Mouse (Mus musculus) brain, embryonic 14.5 days (tissue): ENCODE data around the gene Scube2.

Source experiments
- CTCF ChIP-seq: fragments of 200-500 bp; IDR thresholded peaks from 2 replicates; pipeline ENCODE4 v1.5.1; 2012; ENCODE audit warnings: inconsistent platforms, mild to moderate bottlenecking, moderate library complexity, borderline replicate concordance; ENCODE audit not compliant: insufficient read depth, insufficient read length; ENCODE audit errors: extremely low read depth
- POLR2A ChIP-seq: fragments of 200-500 bp; IDR thresholded peaks from 2 replicates; pipeline ENCODE4 v1.6.1; 2012; ENCODE audit warnings: mild to moderate bottlenecking, inconsistent platforms, borderline replicate concordance; ENCODE audit not compliant: poor library complexity, insufficient read depth, insufficient read length, severe bottlenecking; ENCODE audit errors: extremely low read depth

DNA sequence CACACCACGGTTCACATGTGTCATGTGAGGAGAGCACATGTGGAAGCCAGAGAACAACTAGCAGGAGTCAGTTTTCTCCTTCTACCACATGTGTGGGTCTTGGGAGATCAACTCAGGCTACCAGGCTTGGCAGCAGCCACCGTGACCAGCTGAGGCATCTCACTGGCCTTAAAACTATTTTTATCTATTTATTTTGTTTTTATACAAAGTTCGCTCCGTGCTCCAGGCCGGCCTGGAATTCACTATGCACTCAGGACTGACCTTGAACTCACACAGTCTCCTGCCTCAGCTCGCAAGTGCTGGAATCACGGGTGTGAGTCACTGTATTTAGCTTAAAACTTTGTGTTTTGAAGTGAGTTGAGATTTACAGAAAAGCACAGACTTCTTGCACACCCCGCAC is 38.6 kb downstream of the Scube2 start:
- no peak for TF ChIP-seq POLR2A
- TF ChIP-seq CTCF = no peak
